In the genomic region with DNA sequence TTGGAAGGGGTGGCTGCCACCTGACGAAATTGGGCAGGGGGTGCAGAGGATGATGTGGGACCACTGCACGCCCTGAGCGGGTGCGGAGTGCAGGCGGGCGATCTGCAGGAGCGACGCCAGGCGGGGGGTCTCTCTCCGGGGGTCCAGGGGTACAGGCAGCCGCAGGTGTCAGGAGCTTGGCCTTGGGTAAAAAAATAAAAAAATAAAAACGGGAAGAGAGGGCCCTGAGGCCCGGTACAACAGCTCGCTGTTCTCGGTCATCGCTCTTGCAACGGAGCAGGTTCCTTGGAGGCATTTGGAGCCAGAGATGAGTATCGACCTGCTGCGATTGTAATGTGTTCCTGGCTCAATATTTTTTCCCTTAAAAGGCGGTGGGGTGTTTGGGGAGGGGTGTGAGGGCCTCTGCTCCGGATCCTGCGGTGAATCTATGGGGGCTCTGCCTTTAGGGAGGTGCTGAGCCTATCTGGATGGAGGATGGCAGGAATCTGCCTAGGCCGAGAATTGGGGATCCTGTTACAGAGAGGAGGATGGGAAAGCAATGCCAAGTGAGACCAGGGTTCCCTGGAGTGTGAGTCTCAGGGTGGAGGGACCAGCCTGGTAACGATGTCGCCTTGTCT, we compare ENCODE assay signal across 8 mouse cellular contexts. TPM values are rescaled to one million over a fixed set of nuclear protein-coding genes. Genes with fewer than 3 reads are reported as not detected.
A peak's percentile ranks its signal among the peaks of the same experiment; 100 is the strongest.
DNase-seq lines count a peak whose midpoint lies in the region; ATAC-seq lines count a peak whose summit lies in the region.

No protein-coding gene starts in this region.

- peak overlapping the region; percentile 80 for H3K27ac ChIP-seq in heart, embryonic 10.5 days
- peak overlapping the region; percentile 77; the same call in 1 of the 2 replicates for H3K27ac ChIP-seq in hindbrain, embryonic 14.5 days
- no peak overlapping the region for H3K27ac ChIP-seq in liver, embryonic 16.5 days (ENCODE audit: low read length)

- intact Hi-C loops in heart, postnatal 10 days (cut with DNase I): no loop called here

- no peak for DNase-seq in heart, embryonic 10.5 days (ENCODE audit: low spot score)
- no peak for DNase-seq in heart, postnatal 10 days
- DNase-seq in A20 (ENCODE audit: low read depth, low spot score): peak; percentile 49
- peak; percentile 62 to 71 for DNase-seq in cerebellum, postnatal 25 days
- DNase-seq in hindbrain, embryonic 14.5 days (ENCODE audit: low spot score): no peak
- DNase-seq in yolk sac, embryonic 10.5 days (ENCODE audit: low spot score): no peak
- DNase-seq in ovary, adult 18-20 months (ENCODE audit: low spot score): no peak

- H3K4me1 ChIP-seq in heart, embryonic 10.5 days: peaks cover 26% of the 10 kb centered on the region
- peaks cover 20% of the 10 kb centered on the region for H3K4me1 ChIP-seq in hindbrain, embryonic 14.5 days (replicated peaks; ENCODE audit: control insufficient read depth, insufficient read depth, low read length)
- H3K4me1 ChIP-seq in liver, embryonic 16.5 days (ENCODE audit: control insufficient read depth, low read depth, low read length): peaks cover 8% of the 10 kb centered on the region

- no peaks in the 10 kb centered on the region for H3K36me3 ChIP-seq in heart, embryonic 10.5 days
- no peaks in the 10 kb centered on the region for H3K36me3 ChIP-seq in hindbrain, embryonic 14.5 days (replicated peaks; ENCODE audit: control insufficient read depth, insufficient read depth)
- H3K36me3 ChIP-seq in liver, embryonic 16.5 days (ENCODE audit: control insufficient read depth, insufficient read depth): no peaks in the 10 kb centered on the region

- no peak for ATAC-seq in hindbrain, embryonic 14.5 days (ENCODE audit: low FRiP score)
- no peak for ATAC-seq in liver, embryonic 16.5 days (ENCODE audit: low read depth)

- no peaks in the 10 kb centered on the region for H3K9me3 ChIP-seq in heart, embryonic 10.5 days
- no peaks in the 10 kb centered on the region for H3K9me3 ChIP-seq in hindbrain, embryonic 14.5 days (ENCODE audit: control insufficient read depth, low read length)
- H3K9me3 ChIP-seq in liver, embryonic 16.5 days (replicated peaks; ENCODE audit: control insufficient read depth, low read length): no peaks in the 10 kb centered on the region

- peak overlapping the region; percentile 81 for H3K9ac ChIP-seq in hindbrain, embryonic 14.5 days
- no peak overlapping the region; the same call in 1 of the 2 replicates for H3K9ac ChIP-seq in liver, embryonic 16.5 days (ENCODE audit: low read depth, low read length)

- 3% methylated on average over 25 of the region's 25 CpGs for WGBS in heart, embryonic 10.5 days
- WGBS in hindbrain, embryonic 14.5 days: 1% methylated on average over 25 of the region's 25 CpGs
- 7% methylated on average over 25 of the region's 25 CpGs for WGBS in liver, embryonic 16.5 days (ENCODE audit: insufficient replicate concordance)

- peak overlapping the region; percentile 75 for H3K4me2 ChIP-seq in hindbrain, embryonic 14.5 days (replicated peaks)
- H3K4me2 ChIP-seq in liver, embryonic 16.5 days (ENCODE audit: low read depth, low read length): peak overlapping the region; percentile 72

- H3K4me3 ChIP-seq in heart, embryonic 10.5 days: peak overlapping the region; percentile 77
- H3K4me3 ChIP-seq in hindbrain, embryonic 14.5 days (replicated peaks; ENCODE audit: low read length): peak overlapping the region; percentile 77
- peak overlapping the region; percentile 56 for H3K4me3 ChIP-seq in liver, embryonic 16.5 days (ENCODE audit: low read depth, low read length)

- H3K27me3 ChIP-seq in heart, embryonic 10.5 days (ENCODE audit: insufficient read depth, poor library complexity, severe bottlenecking): peaks cover 79% of the 10 kb centered on the region
- 0 out of 2 replicates have a peak, but pooled peaks cover 5% of the 10 kb centered on the region for H3K27me3 ChIP-seq in hindbrain, embryonic 14.5 days (ENCODE audit: control insufficient read depth, insufficient read depth, low read length)
- peaks cover 13% of the 10 kb centered on the region for H3K27me3 ChIP-seq in liver, embryonic 16.5 days (ENCODE audit: control insufficient read depth, insufficient read depth, low read depth, low read length)

RNA-seq across cellular contexts. Expression of gene Gnaz, which starts 0.8 kb away (rescaled TPM):
- 2.0 and 4.2 TPM in 2 replicates for polyA plus RNA-seq in heart, embryonic 10.5 days (2016; fragmentation: Nextera tagmentation; extraction: Ambion mirVana)
- total RNA-seq in heart, postnatal 10 days (2021): 1 to 10 TPM; 1.3 to 1.5 TPM
- 66.8 and 77.7 TPM in 2 replicates for polyA plus RNA-seq in hindbrain, embryonic 14.5 days (2014; fragmentation: Nextera tagmentation; extraction: Ambion mirVana)
- polyA plus RNA-seq in liver, embryonic 16.5 days (2015; fragmentation: Nextera tagmentation; extraction: Ambion mirVana): 2.8 TPM in 2 replicates

Comparison
In these comparisons a context has a peak if more than half of its experiments do, and no peak if none do; other contexts are left out.
1. DNase-seq: peak in A20 (single experiment) and cerebellum, postnatal 25 days (2 of 2); none in heart, embryonic 10.5 days (single experiment), heart, postnatal 10 days (0 of 2), hindbrain, embryonic 14.5 days (single experiment), yolk sac, embryonic 10.5 days (single experiment) and ovary, adult 18-20 months (single experiment).
2. RNA of gene Gnaz, which starts 0.8 kb away (polyA plus RNA-seq): 66.8 to 77.7 TPM in hindbrain, embryonic 14.5 days; 2.0 to 4.2 TPM in heart, embryonic 10.5 days and 2.8 TPM in liver, embryonic 16.5 days; every median in the first group is over 10 times any median in the second.
3. Peak in every context shown above with its lines, with median percentiles within 50 percentile points of each other: H3K4me3 ChIP-seq.